Comparison of ENCODE assay signal across 32 mouse cellular contexts in genomic region chr10:39274202-39274601, GRCm38 (mm10).
DNase-seq lines count a peak whose midpoint lies in the region; ATAC-seq and TF ChIP-seq lines count a peak whose summit lies in the region.
"Had no signal": no experiment of that assay in that cellular context is flagged by ENCODE, and none has a peak within 500 bp of the region (broad histone marks: within the 10 kb centered on the region; RNA-seq: fewer than 3 reads in every experiment).

No protein-coding gene starts in this region.

- TF ChIP-seq EP300 in CH12.LX (IDR thresholded peaks at IDR 0.05; ENCODE audit: low read length), result no peak

- WGBS in heart, embryonic 10.5 days, result 44% methylated on average over 2 of the region's 2 CpGs
- WGBS in kidney, embryonic 16.5 days, result 31% methylated on average over 1 of the region's 2 CpGs

- H3K79me2 ChIP-seq in CH12.LX (replicated peaks; ENCODE audit: control insufficient read depth, extremely low read depth, insufficient read depth, poor library complexity, severe bottlenecking), result no peaks in the 10 kb centered on the region

- no peak for TF ChIP-seq POLR2A in CH12.LX (IDR thresholded peaks at IDR 0.05; ENCODE audit: low read depth, low read length)

- no peaks in the 10 kb centered on the region for H3K36me3 ChIP-seq in heart, embryonic 10.5 days
- H3K36me3 ChIP-seq in CH12.LX (replicated peaks in 1 of 2; ENCODE audit: control insufficient read depth in 1 of 2, insufficient read depth in 1 of 2, low read length in 1 of 2), result no peaks in the 10 kb centered on the region
- H3K36me3 ChIP-seq in kidney, embryonic 16.5 days (ENCODE audit: insufficient read depth, low read length), result no peaks in the 10 kb centered on the region
- H3K36me3 ChIP-seq: embryonic facial prominence, embryonic 13.5 days; heart, embryonic 13.5 days; kidney, embryonic 15.5 days; limb, embryonic 10.5 days; limb, embryonic 15.5 days; liver, embryonic 13.5 days; midbrain, embryonic 13.5 days; stomach, embryonic 15.5 days had no signal

- H3K27ac ChIP-seq in heart, embryonic 10.5 days, result no peak overlapping the region
- H3K27ac ChIP-seq in CH12.LX (ENCODE audit: insufficient read depth, low read depth), result no peak overlapping the region
- H3K27ac ChIP-seq in kidney, embryonic 16.5 days (ENCODE audit: low read length), result no peak overlapping the region
- H3K27ac ChIP-seq: embryonic facial prominence, embryonic 13.5 days; heart, adult 2 months; heart, embryonic 13.5 days; kidney, embryonic 15.5 days; limb, embryonic 10.5 days; limb, embryonic 15.5 days; liver, embryonic 13.5 days; midbrain, embryonic 13.5 days; stomach, embryonic 15.5 days had no signal

- ATAC-seq in megakaryocyte progenitor cell, adult 5-6 weeks (replicated peaks; ENCODE audit: poor library complexity), result peak; percentile 55
- ATAC-seq in kidney, embryonic 16.5 days (ENCODE audit: low FRiP score, low TSS enrichment), result no peak
- ATAC-seq: forebrain, postnatal 0 days; hindbrain, embryonic 16.5 days; midbrain, embryonic 13.5 days had no signal

- H3K4me1 ChIP-seq in heart, embryonic 10.5 days, result peaks cover 3% of the 10 kb centered on the region; the same call in 1 of the 2 replicates
- peaks cover 0 to 38% of the 10 kb centered on the region in 2 experiments; a peak in 2 of 4 replicates for H3K4me1 ChIP-seq in CH12.LX (ENCODE audit: control insufficient read depth in 1 of 2, insufficient read depth in 2 of 2)
- H3K4me1 ChIP-seq in kidney, embryonic 16.5 days (ENCODE audit: insufficient read depth, low read length), result no peaks in the 10 kb centered on the region
- H3K4me1 ChIP-seq: embryonic facial prominence, embryonic 13.5 days; heart, embryonic 13.5 days; kidney, embryonic 15.5 days; limb, embryonic 10.5 days; limb, embryonic 15.5 days; liver, embryonic 13.5 days; stomach, embryonic 15.5 days had no signal

- no peak for TF ChIP-seq CTCF in CH12.LX (conservative IDR thresholded peaks at IDR 0.05 in 1 of 2, IDR thresholded peaks at IDR 0.05 in 1 of 2; ENCODE audit: low read depth in 2 of 2, low read length in 2 of 2)

- in situ Hi-C loops in CH12.LX (cut with MboI; ENCODE audit: low pct_ligation_motif_present, low pct_unique_long_range_greater_than_20kb, low sequenced_read_pairs), result no loop called here

- no peak overlapping the region for H3K4me3 ChIP-seq in heart, embryonic 10.5 days
- H3K4me3 ChIP-seq in CH12.LX (replicated peaks in 1 of 3; ENCODE audit: low read depth in 2 of 3, low read length in 2 of 3, poor library complexity in 1 of 3), result no peak overlapping the region
- no peak overlapping the region for H3K4me3 ChIP-seq in kidney, embryonic 16.5 days (ENCODE audit: low read length)
- H3K4me3 ChIP-seq: embryonic facial prominence, embryonic 13.5 days; erythroblast, embryonic 14.5 days; heart, adult 2 months; heart, embryonic 13.5 days; kidney, embryonic 15.5 days; limb, embryonic 10.5 days; limb, embryonic 15.5 days; liver, embryonic 13.5 days; midbrain, embryonic 13.5 days; stomach, embryonic 15.5 days had no signal

- H3K9ac ChIP-seq in CH12.LX (ENCODE audit: insufficient read depth, low read depth), result no peak overlapping the region
- no peak overlapping the region for H3K9ac ChIP-seq in kidney, embryonic 16.5 days (replicated peaks; ENCODE audit: low read length)
- H3K9ac ChIP-seq: embryonic facial prominence, embryonic 13.5 days; forebrain, postnatal 0 days; heart, embryonic 13.5 days; kidney, embryonic 15.5 days; limb, embryonic 15.5 days; liver, embryonic 13.5 days; midbrain, embryonic 13.5 days; stomach, embryonic 15.5 days had no signal

- peak; percentile 70 for DNase-seq in heart, embryonic 10.5 days (ENCODE audit: low spot score)
- DNase-seq in heart, postnatal 4 days, result no peak
- peak; percentile 19 for DNase-seq in CH12.LX (ENCODE audit: extremely low read depth)
- DNase-seq in R1 (ENCODE audit: low read depth, low spot score), result peak; percentile 52
- DNase-seq in kidney, postnatal 25 days, result no peak
- DNase-seq: adrenal gland, postnatal 14 days; cerebellum, adult 11 months; cerebellum, adult 9-10 months; cerebellum, postnatal 36 days; forebrain, postnatal 0 days; gastrocnemius, postnatal 14 days; heart, adult 2 months; heart, postnatal 10 days; kidney, adult 18-20 months; layer of hippocampus, postnatal 36 days; liver, embryonic 13.5 days; lung, adult 18-20 months; lung, postnatal 10 days; retina, postnatal 1 day; right cerebral cortex, postnatal 14 days; thymus, postnatal 14 days had no signal

- dilution Hi-C loops in CH12.LX (cut with MboI; ENCODE audit: extremely low pct_ligation_motif_present, extremely low pct_unique_long_range_greater_than_20kb, low sequenced_read_pairs), result no loop called here

- H3K9me3 ChIP-seq in heart, embryonic 10.5 days, result no peaks in the 10 kb centered on the region
- peaks cover 5% of the 10 kb centered on the region for H3K9me3 ChIP-seq in CH12.LX (replicated peaks; ENCODE audit: low read length)
- no peaks in the 10 kb centered on the region for H3K9me3 ChIP-seq in kidney, embryonic 16.5 days (ENCODE audit: low read length)
- H3K9me3 ChIP-seq: embryonic facial prominence, embryonic 13.5 days; heart, embryonic 13.5 days; kidney, embryonic 15.5 days; limb, embryonic 10.5 days; limb, embryonic 15.5 days; liver, embryonic 13.5 days; midbrain, embryonic 13.5 days; stomach, embryonic 15.5 days had no signal

- no peak overlapping the region for H3K4me2 ChIP-seq in CH12.LX (ENCODE audit: insufficient read depth, low read depth, poor library complexity, severe bottlenecking)
- no peak overlapping the region for H3K4me2 ChIP-seq in kidney, embryonic 16.5 days (replicated peaks; ENCODE audit: low read depth, low read length)
- H3K4me2 ChIP-seq: embryonic facial prominence, embryonic 13.5 days; heart, embryonic 13.5 days; kidney, embryonic 15.5 days; limb, embryonic 15.5 days; liver, embryonic 13.5 days; midbrain, embryonic 13.5 days; stomach, embryonic 15.5 days had no signal

- no peak for TF ChIP-seq RAD21 in CH12.LX (IDR thresholded peaks at IDR 0.05; ENCODE audit: low read depth, low read length)

- no peaks in the 10 kb centered on the region for H3K27me3 ChIP-seq in heart, embryonic 10.5 days (ENCODE audit: insufficient read depth, poor library complexity, severe bottlenecking)
- H3K27me3 ChIP-seq in CH12.LX (replicated peaks), result no peaks in the 10 kb centered on the region
- no peaks in the 10 kb centered on the region for H3K27me3 ChIP-seq in kidney, embryonic 16.5 days (ENCODE audit: insufficient read depth, low read length)
- H3K27me3 ChIP-seq: embryonic facial prominence, embryonic 13.5 days; kidney, embryonic 15.5 days; limb, embryonic 15.5 days; liver, embryonic 13.5 days; midbrain, embryonic 13.5 days; stomach, embryonic 15.5 days had no signal

TF ChIP-seq in CH12.LX, 34 proteins besides CTCF, POLR2A, EP300 and RAD21:
- TF ChIP-seq MAFK (IDR thresholded peaks at IDR 0.05; ENCODE audit: insufficient replicate concordance, low read length) (no peak), SIN3A (IDR thresholded peaks at IDR 0.05; ENCODE audit: low read length) (no peak), ZMIZ1 (IDR thresholded peaks at IDR 0.05; ENCODE audit: low read depth, low read length) (no peak), MAX (IDR thresholded peaks at IDR 0.05; ENCODE audit: low read length) (no peak)
TF ChIP-seq in CH12.LX: peak in this region for 0.

Comparison
In these comparisons a context has a peak if more than half of its experiments do, and no peak if none do; other contexts are left out.
1. DNase-seq: peak in heart, embryonic 10.5 days (single experiment), CH12.LX (single experiment) and R1 (single experiment); none in heart, postnatal 4 days (single experiment) and kidney, postnatal 25 days (0 of 2).